Mouse (Mus musculus) spleen, postnatal 36 days (tissue): ENCODE results near the gene Gsto2.
"Not testable (repeated sequence)": the region's sequence is repeated elsewhere in the genome, so short reads cannot be mapped to it uniquely, and the experiment has no call there.

Experiments
- DNase-seq, 2 experiments: peaks; one replicate each; pipeline ENCODE4 v3.0.0; 2022; ENCODE audit warnings: low spot score in 2 of 2, mixed read lengths in 1 of 2

The Gsto2 gene

DNA sequence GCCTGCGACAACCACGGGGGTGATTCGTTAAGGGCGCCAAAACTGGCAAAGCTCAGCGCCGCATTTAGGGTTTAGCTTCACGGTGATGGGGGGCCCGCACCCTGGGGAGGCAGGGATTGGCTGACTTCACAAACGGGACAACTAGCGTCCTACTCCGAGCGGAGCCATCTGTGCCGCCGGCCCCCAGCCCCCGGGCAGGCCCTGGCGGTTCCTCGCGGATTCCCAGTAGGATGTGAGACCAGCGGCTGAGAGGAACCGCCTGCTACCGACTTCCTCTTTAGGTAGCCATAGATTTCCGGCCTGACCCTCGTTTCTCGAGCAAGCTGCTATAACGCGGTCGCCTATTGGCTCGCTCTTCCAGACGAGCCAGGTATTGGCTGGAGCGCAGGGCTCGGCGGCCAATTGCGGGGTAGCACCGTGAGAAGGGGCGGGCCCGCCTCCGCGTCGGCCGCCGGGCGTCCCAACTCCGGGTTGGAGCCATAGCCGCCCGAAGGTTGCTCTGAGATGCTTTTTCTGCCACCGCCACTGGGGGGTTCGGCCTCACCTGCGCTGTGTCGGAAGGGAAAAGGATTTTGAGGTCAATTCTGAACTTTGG, at the start of gene Gsto2:
TSS of gene Gsto2 (plus strand) at position 182 of the 595 bp plus-strand sequence.
- peak; percentile 95 to 96 for DNase-seq

DNA sequence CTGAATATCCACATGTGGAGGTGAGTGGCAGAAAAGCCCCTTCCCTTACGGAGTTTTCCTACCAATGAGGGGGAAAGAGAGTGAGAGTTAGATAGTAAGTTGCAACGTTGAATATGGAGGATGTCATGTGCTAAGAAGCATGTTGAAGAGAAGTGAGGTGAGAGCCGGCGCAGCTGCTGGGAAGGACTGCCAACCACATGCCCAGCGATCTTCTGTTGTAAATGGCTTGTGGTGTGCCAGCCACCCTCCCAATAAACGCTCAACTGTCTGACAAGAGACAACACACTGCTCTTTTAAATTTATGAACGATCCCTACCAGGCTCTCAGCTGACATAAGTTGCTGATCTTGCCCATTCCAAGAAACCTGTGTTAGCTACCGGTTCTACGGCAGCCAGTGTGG, 47.6 kb upstream of the Gsto2 start:
- DNase-seq: no peak

DNA sequence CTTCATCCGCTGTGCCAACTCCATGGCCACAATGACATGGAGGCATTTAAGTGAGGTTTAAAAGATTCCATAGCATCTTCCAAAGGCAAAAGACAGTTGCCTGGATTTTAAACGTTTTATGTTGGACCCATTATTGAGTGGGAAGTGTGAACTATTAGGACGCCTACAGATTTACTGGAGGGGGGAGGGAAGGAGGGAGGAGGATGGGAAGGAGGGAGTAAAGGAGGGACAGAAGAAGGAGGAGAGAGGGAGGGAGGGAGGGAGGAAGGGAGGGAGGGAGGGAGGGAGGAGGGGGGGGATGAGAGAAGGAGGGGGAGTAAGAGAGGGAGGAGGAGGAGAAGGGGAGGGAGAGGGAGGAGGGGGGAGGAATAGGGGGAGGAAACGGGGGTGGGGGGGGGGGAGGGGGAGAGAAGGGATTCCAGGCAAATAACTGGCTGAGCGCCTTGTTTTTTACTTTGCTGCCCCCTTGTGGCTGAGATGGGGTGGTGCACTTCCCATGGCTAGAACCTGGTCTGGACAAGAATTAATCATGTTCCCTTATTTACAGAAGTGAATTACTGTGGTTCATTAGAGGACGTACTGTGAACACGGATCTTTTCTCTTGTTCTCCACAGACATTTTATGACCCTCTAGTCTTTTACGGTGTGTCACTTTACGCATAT, 44.4 kb upstream of the Gsto2 start:
- peak; percentile 35 to 54 for DNase-seq

DNA sequence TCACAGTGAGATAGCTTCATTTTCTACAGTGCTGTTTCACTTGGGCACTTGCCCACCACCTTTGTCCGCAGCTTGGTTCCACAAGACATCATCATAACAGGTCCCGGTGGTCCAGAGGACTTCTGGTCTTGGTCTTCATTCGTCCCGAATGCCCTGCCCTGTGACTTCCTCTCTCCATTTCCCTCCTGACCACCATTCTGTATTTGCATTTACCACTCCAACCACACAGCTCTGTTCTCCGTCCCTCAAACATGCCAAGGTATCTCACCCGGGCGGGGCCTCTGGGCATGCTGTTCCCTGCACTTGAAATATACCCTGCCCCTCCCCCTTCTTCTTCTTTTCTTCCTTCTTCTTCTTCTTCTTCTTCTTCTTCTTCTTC, 43.9 kb upstream of the Gsto2 start:
- DNase-seq: no peak

DNA sequence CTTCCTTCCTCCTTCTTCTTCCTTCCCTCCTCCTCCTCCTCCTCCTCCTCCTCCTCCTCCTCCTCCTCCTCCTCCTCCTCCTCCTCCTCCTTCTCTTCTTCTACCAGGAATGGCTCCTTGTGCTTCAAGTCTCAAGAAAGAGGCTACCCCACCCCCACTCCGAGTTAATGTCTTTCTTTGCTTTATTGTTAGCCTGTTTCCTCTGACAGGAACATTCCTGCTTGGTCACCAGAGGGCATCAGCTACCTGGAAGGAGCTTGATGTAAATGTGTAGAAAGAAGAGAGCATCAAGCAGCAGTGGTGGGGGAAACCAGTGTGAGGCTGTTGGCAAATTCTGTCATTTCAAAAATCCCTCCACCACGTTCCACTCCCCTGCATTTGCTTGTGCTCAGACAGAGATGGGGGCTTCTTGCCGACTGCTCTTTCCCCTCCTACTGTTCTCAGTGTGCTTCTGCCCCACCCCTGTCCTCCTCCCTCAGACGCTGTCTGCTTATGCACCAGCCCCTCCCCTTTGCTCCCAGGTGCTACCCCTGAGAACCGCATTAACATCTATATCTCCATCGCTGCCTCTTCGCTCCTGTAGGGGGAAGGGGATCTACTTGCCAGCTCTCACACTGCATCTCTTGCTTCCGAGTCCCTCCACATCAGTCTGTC, 43.1 kb upstream of the Gsto2 start:
- no peak for DNase-seq

DNA sequence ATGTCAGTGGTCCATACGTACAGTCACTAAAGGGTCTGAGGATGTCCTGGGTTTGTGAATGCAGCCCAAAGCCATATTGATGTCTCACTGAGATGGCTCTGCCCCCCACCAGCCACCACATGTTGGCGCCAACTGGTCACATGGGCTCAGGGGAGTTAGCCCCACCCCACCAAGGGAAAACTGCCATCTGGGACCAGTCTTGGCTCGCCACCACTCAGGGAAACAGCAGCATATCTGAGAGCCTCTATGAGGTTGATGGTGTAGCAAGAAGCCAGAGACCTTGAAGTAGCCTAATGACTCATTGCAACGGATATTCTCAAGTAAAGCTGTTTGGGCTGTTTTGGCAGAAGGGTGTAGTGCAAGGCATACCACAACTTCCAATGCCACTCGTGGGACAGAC, 41.3 kb upstream of the Gsto2 start:
- no peak for DNase-seq

DNA sequence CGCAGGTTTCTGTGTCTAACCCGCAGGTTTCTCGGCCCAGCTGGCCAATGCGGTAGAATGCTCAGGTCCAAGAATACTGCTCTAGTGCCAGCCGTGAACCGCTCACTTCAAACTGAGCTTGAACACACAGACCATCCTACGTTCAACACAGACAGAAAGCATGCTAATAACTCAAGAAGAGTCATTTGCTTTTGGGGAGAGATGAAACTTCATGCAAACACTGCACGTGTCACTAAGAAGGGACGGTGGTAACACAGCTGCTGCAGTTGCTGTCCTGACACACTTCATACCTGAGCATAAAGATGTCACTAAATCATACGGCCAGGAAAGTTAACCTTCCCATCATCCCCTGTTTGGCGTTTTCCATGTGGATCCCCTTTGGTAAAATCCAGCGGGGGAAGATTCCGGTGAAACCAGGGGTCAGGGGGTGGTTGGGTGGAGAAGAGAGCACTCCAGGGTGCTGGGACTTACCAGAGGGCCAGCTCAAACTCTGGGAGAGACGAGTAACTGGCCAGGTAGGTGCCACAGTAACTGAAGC, 35.4 kb upstream of the Gsto2 start:
- no peak for DNase-seq

DNA sequence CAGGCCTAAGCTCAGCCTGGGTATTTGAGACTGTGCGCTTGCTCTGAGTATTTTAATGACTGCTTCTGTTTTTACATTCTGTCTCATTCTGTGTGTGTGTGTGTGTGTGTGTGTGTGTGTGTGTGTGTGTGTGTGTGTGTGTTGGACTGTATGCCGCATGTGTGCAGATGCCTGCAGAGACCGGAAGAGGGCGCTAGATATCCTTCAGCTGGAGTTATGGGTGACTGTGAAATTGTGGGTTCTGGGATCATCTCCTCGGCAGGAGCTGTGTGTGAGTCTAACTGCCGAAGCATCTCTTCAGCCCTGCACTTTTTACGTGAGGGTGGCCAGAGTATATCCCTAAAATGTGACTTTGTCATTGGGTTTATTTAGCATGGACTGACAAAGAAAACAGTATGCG, 34.2 kb upstream of the Gsto2 start:
- no peak for DNase-seq

DNA sequence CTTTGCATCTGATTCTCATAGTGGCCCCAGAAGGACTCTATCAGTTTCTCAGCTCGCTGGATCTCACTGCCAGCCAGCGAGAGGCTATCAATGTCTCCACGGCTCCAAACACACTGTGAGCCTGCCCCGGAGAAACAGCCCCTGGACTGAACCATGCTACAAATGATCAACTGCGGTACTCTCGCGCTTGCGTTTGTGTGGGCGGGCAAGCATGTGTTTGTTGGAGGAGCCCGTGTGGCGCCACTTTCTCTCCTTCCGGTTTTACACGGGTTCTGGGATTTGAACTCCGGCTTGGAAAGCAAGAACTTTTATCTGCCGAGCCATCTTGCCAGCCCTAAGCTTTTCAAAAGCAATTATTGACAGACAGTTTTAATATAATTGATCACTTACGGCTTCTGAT, 33.0 kb upstream of the Gsto2 start:
- no peak for DNase-seq

DNA sequence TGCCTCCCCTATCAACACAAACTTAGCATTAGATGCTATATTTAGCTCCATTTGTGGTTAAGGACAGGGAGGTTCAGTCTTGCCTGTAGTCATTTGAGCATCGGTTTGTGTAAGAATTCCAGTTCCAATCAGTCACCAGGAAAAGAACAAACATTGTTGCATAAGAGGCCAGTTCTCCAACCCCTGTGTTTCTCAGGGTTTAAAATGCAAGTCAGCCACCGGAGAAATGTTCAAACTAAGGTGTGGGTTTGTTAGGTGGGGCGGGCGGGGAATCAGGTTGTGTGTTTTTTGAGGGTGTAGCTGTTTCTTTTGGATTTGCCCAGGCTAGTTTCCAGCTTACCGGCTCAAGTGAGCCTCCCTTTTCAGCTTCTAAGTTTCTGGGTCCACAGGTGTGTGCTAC, 30.7 kb upstream of the Gsto2 start:
- DNase-seq: no peak

DNA sequence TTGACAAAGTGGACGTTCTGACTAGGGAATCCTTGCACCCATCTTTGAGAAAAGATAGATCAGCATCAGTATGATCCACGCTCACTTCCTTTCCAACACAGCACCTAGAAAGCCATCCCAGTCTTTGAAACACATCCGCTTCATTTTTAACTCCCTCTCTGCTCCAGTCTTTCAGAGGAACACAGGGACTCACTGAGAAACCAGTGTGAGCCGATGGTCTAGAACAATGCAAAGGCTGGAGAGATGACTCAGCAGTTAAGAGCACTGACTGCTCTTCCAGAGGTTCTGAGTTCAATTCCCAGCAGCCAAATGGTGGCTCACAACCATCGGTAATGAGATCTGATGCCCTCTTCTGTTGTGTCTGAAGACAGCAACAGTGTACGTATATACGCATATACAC, 29.6 kb upstream of the Gsto2 start:
- no peak for DNase-seq

DNA sequence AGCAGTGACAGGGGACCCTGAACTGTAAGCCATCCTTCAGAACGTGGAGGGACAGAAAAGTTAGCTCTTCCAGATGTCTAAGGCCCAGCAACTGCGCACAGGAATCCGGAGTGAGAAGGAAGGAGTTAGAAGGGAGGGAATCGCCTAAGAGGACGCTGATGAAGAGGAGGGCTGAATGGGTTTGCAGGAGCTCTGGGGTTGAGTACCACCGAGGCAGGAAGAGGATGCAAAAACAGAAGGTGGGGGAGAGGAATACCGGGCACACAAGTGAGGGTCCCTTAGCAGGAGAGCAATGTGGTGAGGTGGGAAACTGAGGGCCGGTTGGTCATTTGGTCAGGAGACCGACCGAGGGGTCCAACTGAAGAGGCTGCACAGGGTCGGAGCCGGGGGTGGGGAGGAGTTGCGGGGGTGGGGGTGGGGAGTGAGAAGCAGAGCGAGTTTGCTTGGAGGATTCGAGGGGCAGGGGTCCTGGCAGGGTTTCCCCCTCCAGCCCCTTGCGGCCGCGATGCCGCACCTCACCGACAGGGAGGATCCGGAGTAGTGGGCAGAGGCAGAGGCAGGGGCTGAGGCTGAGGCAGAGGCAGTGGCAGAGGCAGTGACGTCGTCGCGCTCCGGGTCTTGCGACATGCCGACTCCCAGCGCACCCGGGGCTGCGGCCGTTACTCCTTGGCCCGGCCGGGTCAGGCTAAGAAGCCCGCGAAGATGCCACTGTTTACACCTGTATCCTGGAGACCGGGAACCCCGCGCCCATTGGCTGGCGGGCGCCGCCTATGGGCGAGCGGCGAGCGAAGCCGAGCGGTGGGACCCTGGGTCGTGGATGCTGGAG, 28.4 kb upstream of the Gsto2 start:
- DNase-seq: peak in 1 of 2 experiments; percentile 17

DNA sequence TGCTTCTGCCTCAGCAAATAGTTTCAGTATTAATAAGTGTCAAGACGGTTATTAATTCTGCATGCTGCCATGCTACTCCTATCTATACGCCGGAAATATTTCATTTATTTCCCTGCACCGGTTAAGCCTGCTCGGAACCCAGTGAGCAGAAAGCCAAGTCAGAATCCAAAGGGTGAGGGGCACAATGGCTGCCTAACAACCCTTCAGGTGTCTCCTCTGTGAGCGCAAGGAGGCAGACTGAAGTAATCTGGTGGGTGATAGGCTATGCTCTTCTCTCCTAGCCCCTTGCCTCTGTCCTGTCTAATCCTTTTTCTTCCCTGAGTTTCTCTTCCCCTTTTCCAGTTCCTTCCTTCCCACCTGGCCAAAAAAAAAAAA, 27.8 kb upstream of the Gsto2 start:
- no peak for DNase-seq

DNA sequence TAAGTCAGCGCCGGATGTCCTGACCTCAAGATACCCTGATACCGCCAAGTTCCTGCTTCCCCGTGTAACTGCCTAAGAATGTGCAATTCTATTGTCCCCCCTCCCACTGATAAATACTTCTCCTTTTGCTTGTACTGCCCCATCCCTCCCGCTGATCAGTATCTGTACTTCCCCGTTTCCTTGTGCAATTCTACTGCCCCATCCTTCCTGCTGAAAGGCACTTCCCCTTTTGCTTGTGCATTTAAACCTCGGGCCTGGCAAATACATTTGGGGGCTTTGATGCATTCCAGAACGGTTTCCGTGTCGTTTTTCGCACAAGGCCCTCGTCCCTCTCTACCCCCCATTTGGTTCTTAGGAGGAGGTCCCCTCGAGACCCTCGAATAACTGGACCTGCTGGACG, 24.1 kb upstream of the Gsto2 start:
- not testable (repeated sequence) for DNase-seq

DNA sequence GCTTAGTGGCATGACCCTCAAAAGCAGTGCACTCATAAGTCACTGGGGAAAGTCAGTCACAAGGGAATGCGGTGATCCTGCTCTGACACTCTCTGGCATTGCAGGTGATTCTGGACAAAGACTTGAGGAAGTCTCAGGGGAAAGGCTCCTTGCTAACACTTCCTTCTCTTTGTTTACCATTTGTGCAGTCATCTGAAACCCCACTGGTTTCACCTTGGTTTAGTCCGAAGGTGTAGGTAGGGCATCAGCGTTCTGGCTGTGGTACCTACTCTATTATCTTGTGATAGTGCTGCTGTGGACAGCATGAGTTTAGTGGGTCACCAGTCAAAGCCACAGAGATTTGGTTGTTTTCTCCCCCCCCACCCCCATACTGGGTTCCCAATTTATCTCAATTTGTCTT, 15.6 kb upstream of the Gsto2 start:
- no peak for DNase-seq

DNA sequence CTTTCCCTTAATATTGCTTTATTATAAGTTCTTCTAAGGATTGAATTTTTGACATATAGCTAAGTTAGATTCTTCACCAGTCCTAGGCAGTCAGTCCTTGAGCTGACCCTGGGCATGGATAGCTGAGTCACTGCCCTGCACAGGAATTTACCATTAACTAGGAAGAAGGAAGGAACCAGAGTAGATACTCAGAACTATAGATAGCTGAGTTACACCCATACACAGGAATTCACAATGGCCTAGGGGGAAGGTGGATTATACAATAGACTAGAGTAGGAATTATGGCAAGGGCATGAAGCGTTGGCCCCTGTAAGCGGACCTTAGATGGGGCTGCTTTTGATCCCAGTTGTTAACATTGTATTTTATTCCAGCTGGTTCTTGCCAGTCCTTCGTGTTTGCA, 13.2 kb upstream of the Gsto2 start:
- DNase-seq: not testable (repeated sequence)

DNA sequence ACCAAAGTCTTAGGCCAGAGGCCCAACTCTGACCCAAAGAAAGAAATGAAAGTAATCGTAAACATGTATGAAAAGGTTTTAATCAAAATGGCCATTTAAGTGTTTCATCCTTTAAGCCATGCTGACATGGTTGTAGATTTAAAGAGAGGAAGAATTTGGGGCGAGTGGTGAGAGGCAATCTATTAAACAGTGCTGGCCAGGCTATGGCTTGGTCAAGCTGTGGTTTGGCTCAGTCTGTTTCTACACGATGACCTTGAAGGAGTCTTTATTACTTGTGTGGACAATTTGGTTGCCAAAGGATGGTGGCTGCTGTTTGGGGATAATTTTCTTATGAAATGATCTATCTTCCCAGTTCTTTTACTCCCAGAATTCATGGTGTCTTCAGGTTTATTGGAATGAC, 12.3 kb upstream of the Gsto2 start:
- no peak for DNase-seq

DNA sequence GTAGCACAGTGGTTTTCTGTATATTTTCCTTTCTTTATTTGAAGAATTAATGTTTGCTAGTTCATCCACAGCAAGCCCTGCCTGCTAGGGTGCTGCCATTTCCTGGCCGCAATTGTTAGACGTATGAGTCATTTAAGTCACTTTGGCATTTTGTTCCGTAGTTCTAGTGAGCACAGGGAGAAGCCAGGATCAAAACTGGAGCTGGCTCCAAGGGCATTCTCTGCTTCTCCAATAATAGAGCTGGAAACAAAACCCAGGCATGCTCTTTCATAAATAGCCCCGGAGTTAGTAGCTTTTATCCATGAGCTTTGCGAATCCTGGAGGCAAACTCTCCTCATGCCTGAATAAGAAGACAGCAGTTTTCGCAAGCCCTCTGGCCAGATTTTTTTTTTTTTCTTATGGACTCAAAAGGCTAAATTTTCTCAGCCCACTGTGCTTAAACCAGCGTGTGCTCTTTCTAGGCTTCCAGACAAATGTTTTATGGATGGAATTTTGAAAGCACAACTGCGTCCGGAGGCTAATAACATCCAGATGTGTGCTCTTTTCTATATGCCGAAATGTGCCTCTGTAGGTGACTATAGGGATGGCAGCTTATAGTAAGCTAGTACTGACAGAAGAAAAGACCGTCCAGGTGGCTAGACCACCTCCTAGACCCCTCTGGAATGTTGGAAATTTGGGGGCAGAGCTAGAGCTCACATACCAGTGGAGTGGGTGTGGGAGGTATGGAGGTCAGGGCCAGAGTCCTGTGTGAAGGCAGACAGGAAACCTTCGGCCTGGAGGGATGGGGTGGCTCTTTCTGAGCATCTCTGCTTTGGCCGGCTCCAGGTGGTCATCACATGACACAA, 11.2 kb upstream of the Gsto2 start:
- DNase-seq: no peak

DNA sequence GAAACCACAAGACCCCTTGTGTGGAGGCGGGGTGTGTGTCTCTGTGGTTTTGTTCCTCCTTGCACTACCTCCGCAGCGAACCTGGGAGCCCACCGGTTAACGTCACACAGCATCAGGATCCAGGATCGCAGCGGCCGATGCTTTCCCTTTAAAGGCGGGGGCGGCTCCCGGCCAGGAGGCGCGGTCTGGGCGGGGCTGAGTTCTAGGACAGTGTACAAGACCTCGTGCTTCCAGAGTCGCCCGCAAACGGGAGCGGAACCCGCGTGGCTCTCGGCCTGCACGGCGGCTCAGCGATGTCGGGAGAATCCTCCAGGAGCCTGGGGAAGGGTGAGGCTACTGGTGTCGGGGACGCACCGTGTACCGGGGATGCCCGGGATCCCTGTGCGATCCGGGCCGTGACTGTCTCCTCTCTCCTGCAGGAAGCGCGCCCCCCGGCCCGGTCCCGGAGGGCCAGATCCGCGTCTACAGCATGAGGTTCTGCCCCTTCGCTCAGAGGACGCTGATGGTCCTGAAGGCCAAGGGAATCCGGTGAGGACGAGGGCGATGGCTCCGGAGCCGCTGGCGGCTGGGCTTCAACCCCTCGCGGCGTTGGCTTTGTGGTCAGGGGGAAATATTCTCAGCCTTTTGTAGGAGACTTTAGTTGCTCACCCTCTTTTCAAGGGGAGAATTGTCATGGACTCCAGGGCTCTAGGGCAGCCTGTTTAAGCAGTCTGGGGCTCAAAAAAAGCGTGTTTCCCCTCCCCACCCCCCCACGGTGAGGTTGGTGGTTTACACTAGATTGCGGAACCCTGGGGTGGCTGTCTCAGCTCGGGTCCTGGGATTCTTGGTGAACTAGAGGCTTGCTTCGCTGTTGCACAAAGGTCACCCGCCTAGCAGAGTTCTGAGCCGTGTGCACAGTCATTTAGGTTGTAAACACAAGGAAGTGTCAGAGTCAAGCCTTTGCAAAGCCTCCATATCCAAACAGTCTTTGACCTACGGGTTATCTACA, 10.2 kb upstream of the Gsto2 start, which contains the start of gene Gsto1:
TSS of gene Gsto1 (plus strand) at position 175 of the 988 bp plus-strand sequence.
- peak; percentile 66 to 74 for DNase-seq
